Mouse (Mus musculus) ES-E14 (cell line): ENCODE measurements around the gene Srrd. TPM values are rescaled to one million over a fixed set of nuclear protein-coding genes. Genes with fewer than 3 reads are reported as not detected.

Experiments
- DNase-seq: peaks from one replicate; pipeline ENCODE4 v3.0.0-alpha.2; 2013; ENCODE audit warnings: low read depth, low spot score
- H3K27ac ChIP-seq: 2 replicates; pipeline ENCODE4 v1.5.1; 2012; ENCODE audit warnings: low read depth, mild to moderate bottlenecking, low read length, moderate library complexity, mixed read lengths; ENCODE audit not compliant: poor library complexity, insufficient read depth, severe bottlenecking
- H3K36me3 ChIP-seq: 2 replicates; pipeline ENCODE4 v1.6.1; 2012; ENCODE audit warnings: mild to moderate bottlenecking, low read length, moderate library complexity, mixed read lengths; ENCODE audit not compliant: control insufficient read depth, poor library complexity, insufficient read depth, severe bottlenecking
- H3K4me1 ChIP-seq, 2 experiments: fragments of 150-350 bp in 1 of 2; sonication (generic) in 1 of 2; 2 replicates each; pipeline ENCODE4 v1.6.1; 2012; ENCODE audit warnings: low read length in 2 of 2, mild to moderate bottlenecking in 1 of 2, mixed read lengths in 1 of 2; ENCODE audit not compliant: control insufficient read depth in 2 of 2, insufficient read depth in 2 of 2, poor library complexity in 1 of 2
- H3K4me3 ChIP-seq, 2 experiments: fragments of 150-350 bp in 1 of 2; sonication (generic) in 1 of 2; 2 replicates each; pipeline ENCODE4 v1.5.1; 2012; ENCODE audit warnings: low read length in 2 of 2, low read depth in 1 of 2, mild to moderate bottlenecking in 1 of 2, mixed read lengths in 1 of 2; ENCODE audit not compliant: insufficient read depth in 1 of 2, poor library complexity in 1 of 2, severe bottlenecking in 1 of 2
- H3K9ac ChIP-seq: 2 replicates; pipeline ENCODE4 v1.6.1; 2012; ENCODE audit warnings: low read depth, mild to moderate bottlenecking, low read length, mixed read lengths; ENCODE audit not compliant: poor library complexity, insufficient read depth, severe bottlenecking
- H3K9me3 ChIP-seq: fragments of 150-350 bp; sonication (generic); 2 replicates; pipeline ENCODE4 v1.6.1; 2012; ENCODE audit warnings: low read depth, mild to moderate bottlenecking, low read length; ENCODE audit not compliant: control insufficient read depth, insufficient read depth
- CHD2 ChIP-seq: IDR thresholded peaks from 2 replicates; pipeline ENCODE4 v1.6.1; 2014; ENCODE audit warnings: mild to moderate bottlenecking, low read depth, low read length, inconsistent platforms
- HCFC1 ChIP-seq: IDR thresholded peaks from 2 replicates; pipeline ENCODE4 v1.6.1; 2012; ENCODE audit warnings: low read length, inconsistent platforms, borderline replicate concordance; ENCODE audit not compliant: insufficient read depth
- MAFK ChIP-seq: IDR thresholded peaks from 2 replicates; pipeline ENCODE4 v1.6.1; 2014; ENCODE audit warnings: mild to moderate bottlenecking, low read depth, low read length, inconsistent platforms; ENCODE audit not compliant: insufficient read depth
- ZC3H11A ChIP-seq: IDR thresholded peaks from 2 replicates; pipeline ENCODE4 v1.6.1; 2012; ENCODE audit warnings: low read depth, mild to moderate bottlenecking, inconsistent platforms, low read length, borderline replicate concordance
- ZNF384 ChIP-seq: IDR thresholded peaks from 2 replicates; pipeline ENCODE4 v1.6.1; 2012; ENCODE audit warnings: low read depth, low read length, inconsistent platforms
- in situ Hi-C, 2 experiments: fragments of 600-800 bp; cut with MboI; formaldehyde crosslinking; loops; one replicate each; pipeline ENCODE4 v1.15.1; 2025; ENCODE audit warnings: low sequenced_read_pairs in 2 of 2, inconsistent platforms in 1 of 2; ENCODE audit not compliant: unreplicated experiment in 2 of 2
- total RNA-seq: library from RNA; depleted of rRNA; stranded (reverse); fragments of 300-350 nt; gene quantifications from 2 replicates; pipeline ENCODE4 v1.2.3, GENCODE M21; 2012; rRNA removed

Gene Srrd
- total RNA-seq, 1 experiment: 25.8 TPM

GRCm38 (mm10) chr5:112287652-112288051, 55.2 kb downstream of the Srrd start:
- Histone ChIP-seq H3K4me3 (no peak overlapping the region), H3K27ac (no peak overlapping the region), H3K4me1 (peaks cover 5 to 49% of the 10 kb centered on the region in 2 experiments), H3K36me3 (no peaks in the 10 kb centered on the region; the same call in 1 of the 2 replicates), H3K9ac (no peak overlapping the region), H3K9me3 (no peaks in the 10 kb centered on the region)
- no peak for TF ChIP-seq MAFK
- no peak for TF ChIP-seq CHD2
- no peak for TF ChIP-seq HCFC1
- TF ChIP-seq ZC3H11A: no peak
- TF ChIP-seq ZNF384: no peak
- in situ Hi-C loops: no loop called here
- DNase-seq: no peak

Other genes with a start within 250 kb of the Srrd start
- 0.31 and 0.69 TPM in 2 replicates for gene Cryba4, start 90.5 kb downstream of the Srrd start, total RNA-seq
- not detected in 2 replicates for gene Crybb1, start 87.2 kb downstream of the Srrd start, total RNA-seq
- 82.7 and 103 TPM in 2 replicates for gene Tpst2, start 66.3 kb downstream of the Srrd start, total RNA-seq
- gene Tfip11, start 16.7 kb downstream of the Srrd start, total RNA-seq: 38.1 and 38.9 TPM in 2 replicates
- 19.5 and 30.8 TPM in 2 replicates for gene Hps4, start within 50 bp of the Srrd start, total RNA-seq
- gene Gm6583, start 13.0 kb upstream of the Srrd start, total RNA-seq: 0.16 and 0.18 TPM in 2 replicates
- 4.6 and 7.2 TPM in 2 replicates for gene Asphd2, start 51.8 kb upstream of the Srrd start, total RNA-seq
- gene Gm6588, start 106.4 kb upstream of the Srrd start, total RNA-seq: 0.09 TPM in 1 of 2 replicates, not detected in the other
- 0.13 and 0.32 TPM in 2 replicates for gene Sez6l, start 234.1 kb upstream of the Srrd start, total RNA-seq